Mouse (Mus musculus) heart, adult 2 months (tissue): ENCODE measurements at regions not wholly inside any gene's neighbourhood (a gene's known extent, or its start where the extent isn't known, plus 50 kb on each side); places are given as distances from the start of the nearest gene placed in this dataset.

ENCODE experiments used
- DNase-seq, 2 experiments: peaks; one replicate each; pipeline ENCODE4 v3.0.0; 2021
- H3K27ac ChIP-seq: fragments of 200-600 bp; 2 replicates; pipeline ENCODE4 v1.8.1; 2022
- H3K27me3 ChIP-seq: fragments of 200-500 bp; 2 replicates; pipeline ENCODE4 v1.6.1; 2012; ENCODE audit warnings: mild to moderate bottlenecking, low read length, inconsistent platforms, mixed read lengths; ENCODE audit not compliant: control insufficient read depth, insufficient read depth
- H3K36me3 ChIP-seq: fragments of 200-500 bp; 2 replicates; pipeline ENCODE4 v1.6.1; 2012; ENCODE audit warnings: low read length, inconsistent platforms; ENCODE audit not compliant: control insufficient read depth, insufficient read depth
- H3K4me1 ChIP-seq: fragments of 200-500 bp; 2 replicates; pipeline ENCODE4 v1.6.1; 2011; ENCODE audit warnings: low read length; ENCODE audit not compliant: control insufficient read depth, insufficient read depth
- H3K4me3 ChIP-seq: fragments of 200-600 bp; 2 replicates; pipeline ENCODE4 v1.8.1; 2022
- H3K79me2 ChIP-seq: fragments of 200-500 bp; replicated peaks from 2 replicates; pipeline ENCODE4 v1.6.1; 2012; ENCODE audit warnings: mild to moderate bottlenecking, inconsistent platforms, low read length, moderate library complexity, mixed read lengths; ENCODE audit not compliant: control insufficient read depth, insufficient read depth
- H3K9ac ChIP-seq: fragments of 200-500 bp; 2 replicates; pipeline ENCODE4 v1.6.1; 2012; ENCODE audit warnings: low read depth, mild to moderate bottlenecking, control low read depth, inconsistent platforms, low read length, mixed read lengths
- CTCF ChIP-seq: fragments of 200-600 bp; IDR thresholded peaks from 2 replicates; pipeline ENCODE4 v1.8.1; 2022; ENCODE audit warnings: antibody characterized with exemption, mild to moderate bottlenecking, moderate library complexity
- EP300 ChIP-seq: fragments of 200-500 bp; IDR thresholded peaks from 2 replicates; pipeline ENCODE4 v1.6.1; 2011; ENCODE audit warnings: low read depth, low read length, control low read depth; ENCODE audit not compliant: insufficient read depth
- POLR2A ChIP-seq: fragments of 200-500 bp; IDR thresholded peaks from 2 replicates; pipeline ENCODE4 v1.6.1; 2011; ENCODE audit warnings: mild to moderate bottlenecking, low read depth, low read length, control low read depth; ENCODE audit not compliant: insufficient read depth
- WGBS: fragments of 180-500 bp; shearing (Covaris S2); methylation state at CpG from one replicate; pipeline ENCODE4 v1.1.7; 2018; 5-methylcytosine and 5-hydroxymethylcytosine counted together
- intact Hi-C: fragments of 180-260 bp; cut with DNase I; formaldehyde crosslinking; loops from one replicate; pipeline ENCODE4 v1.15.1; 2025

DNA sequence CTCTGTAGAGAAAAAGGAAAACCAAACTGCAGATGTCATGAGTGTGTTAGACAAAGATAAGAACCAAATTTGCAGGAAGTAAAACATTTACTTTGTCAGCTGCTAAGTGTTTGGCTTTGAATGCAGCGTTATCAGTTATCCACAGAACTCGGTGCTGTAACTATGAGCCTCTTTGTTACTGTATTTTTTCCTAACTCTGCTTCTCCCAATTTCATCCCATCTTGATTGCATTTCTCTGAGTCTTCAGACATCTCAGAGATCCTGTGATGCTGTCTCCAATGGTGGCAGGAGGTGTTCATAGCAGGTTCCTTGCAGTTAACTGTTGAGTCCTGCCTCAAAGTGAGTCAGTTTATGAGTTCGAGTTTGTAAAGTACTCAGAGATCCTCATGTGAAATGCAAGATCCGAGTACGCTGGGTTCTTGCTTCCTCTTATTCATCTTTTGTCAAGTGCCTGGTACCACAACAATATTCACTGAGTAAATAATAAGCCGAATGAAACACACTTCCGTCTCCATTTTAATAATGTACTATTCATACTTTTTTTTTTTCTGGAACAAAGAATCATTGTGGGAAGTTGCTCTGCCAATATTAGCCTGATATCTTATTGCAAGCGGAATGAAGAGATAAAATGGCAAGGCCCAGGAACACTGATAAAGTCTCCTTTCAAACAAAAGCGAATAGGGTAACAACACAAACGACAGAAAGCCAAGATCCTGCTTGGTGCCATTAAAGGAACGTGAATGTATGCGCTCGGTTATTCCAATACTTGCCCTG is 221.4 kb downstream of the Enc1 start:
- 30% methylated on average over 13 of the region's 13 CpGs for WGBS
- no peak overlapping the region; the same call in 1 of the 2 replicates for H3K27ac ChIP-seq

DNA sequence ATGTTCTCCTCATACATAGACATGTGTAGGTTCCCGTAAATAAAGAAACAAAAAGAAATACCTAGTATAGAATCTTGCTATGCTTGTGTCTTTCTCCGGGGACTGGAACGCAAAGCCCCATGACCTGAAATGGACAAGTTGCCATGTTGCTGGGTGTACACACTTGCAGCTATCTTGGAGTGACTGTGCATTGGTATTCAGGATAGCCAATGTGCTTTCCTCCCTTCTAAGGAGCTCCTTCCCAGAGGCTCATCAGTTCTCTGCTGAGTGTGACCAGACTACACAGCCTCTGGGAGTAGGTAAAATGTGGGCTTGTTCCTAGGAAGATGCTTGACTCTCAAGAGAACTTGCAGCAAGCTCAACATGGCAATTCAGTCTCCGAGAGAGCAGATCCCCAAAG is 220.3 kb downstream of the Enc1 start:
- Histone ChIP-seq H3K27ac (no peak overlapping the region), H3K9ac (no peak overlapping the region), H3K79me2 (no peaks in the 10 kb centered on the region), H3K27me3 (no peaks in the 10 kb centered on the region), H3K4me1 (peaks cover 2% of the 10 kb centered on the region), H3K36me3 (no peaks in the 10 kb centered on the region; the same call in 1 of the 2 replicates), H3K4me3 (no peak overlapping the region)
- no peak for TF ChIP-seq EP300
- no peak for TF ChIP-seq POLR2A
- TF ChIP-seq CTCF, result no peak
- intact Hi-C loops, result no loop called here
- DNase-seq, result no peak
- 98% methylated on average over 4 of the region's 4 CpGs for WGBS

More for the DNA sequence above, 221.4 kb downstream of the Enc1 start:
- intact Hi-C loops, result no loop called here
- H3K79me2 ChIP-seq, result no peaks in the 10 kb centered on the region
- no peak overlapping the region for H3K9ac ChIP-seq
- H3K4me3 ChIP-seq, result no peak overlapping the region
- H3K36me3 ChIP-seq, result no peaks in the 10 kb centered on the region; the same call in 1 of the 2 replicates
- TF ChIP-seq CTCF (no peak), EP300 (no peak), POLR2A (no peak)
- DNase-seq, result no peak
- peaks cover 2% of the 10 kb centered on the region for H3K4me1 ChIP-seq
- H3K27me3 ChIP-seq, result no peaks in the 10 kb centered on the region

DNA sequence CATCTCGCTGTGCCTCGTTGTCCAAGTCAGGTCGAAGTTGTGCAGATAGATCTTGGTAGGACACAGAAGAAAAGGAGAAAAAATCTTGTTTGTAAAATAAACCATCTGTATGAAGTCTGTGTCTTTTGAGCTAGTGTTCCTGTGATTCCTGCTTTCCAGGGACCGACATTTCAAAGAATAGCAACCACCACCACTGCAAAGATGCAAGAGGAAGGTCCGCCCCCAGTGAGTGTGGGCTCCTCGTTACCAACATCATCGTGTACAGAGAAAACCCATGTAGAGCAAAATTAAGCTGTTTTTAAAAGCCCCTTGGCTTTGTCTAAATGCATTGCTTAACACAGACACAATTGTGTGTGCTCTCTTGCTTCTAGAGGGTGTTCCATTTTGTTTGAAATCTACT is 218.2 kb downstream of the Enc1 start:
- H3K9ac ChIP-seq, result no peak overlapping the region
- TF ChIP-seq CTCF (no peak), POLR2A (no peak), EP300 (no peak)
- H3K4me1 ChIP-seq, result peaks cover 2% of the 10 kb centered on the region
- H3K27me3 ChIP-seq, result no peaks in the 10 kb centered on the region
- no peak overlapping the region for H3K4me3 ChIP-seq
- no peaks in the 10 kb centered on the region for H3K79me2 ChIP-seq
- no peaks in the 10 kb centered on the region; the same call in 1 of the 2 replicates for H3K36me3 ChIP-seq
- intact Hi-C loops, result no loop called here
- H3K27ac ChIP-seq, result no peak overlapping the region
- no peak for DNase-seq
- 94% methylated on average over 7 of the region's 7 CpGs for WGBS

DNA sequence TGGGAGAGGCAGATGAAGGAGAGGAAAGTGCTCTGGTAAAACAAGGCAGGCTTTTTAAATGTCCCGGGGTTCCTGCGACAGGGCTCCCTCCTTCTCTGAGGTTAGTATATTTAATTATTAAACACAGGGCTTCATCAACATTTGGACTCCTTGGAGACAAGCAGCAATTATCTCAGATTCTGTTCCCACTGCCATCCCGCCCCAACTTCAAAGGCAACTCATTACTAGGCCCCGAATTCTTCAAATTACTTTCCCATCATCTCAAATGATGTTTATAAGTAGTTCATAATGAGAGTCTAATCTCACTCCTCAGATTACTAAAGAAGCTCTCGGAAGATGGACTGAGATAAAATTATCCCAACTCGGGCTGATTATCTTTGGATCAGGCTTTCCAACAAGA is 215.1 kb downstream of the Enc1 start:
- TF ChIP-seq POLR2A, result no peak
- TF ChIP-seq CTCF, result no peak
- no peak for TF ChIP-seq EP300
- DNase-seq, result no peak
- H3K79me2 ChIP-seq, result no peaks in the 10 kb centered on the region
- no peaks in the 10 kb centered on the region for H3K4me1 ChIP-seq
- no peaks in the 10 kb centered on the region for H3K27me3 ChIP-seq
- no peak overlapping the region for H3K4me3 ChIP-seq
- H3K9ac ChIP-seq, result no peak overlapping the region
- no peaks in the 10 kb centered on the region for H3K36me3 ChIP-seq
- no peak overlapping the region for H3K27ac ChIP-seq
- intact Hi-C loops, result no loop called here
- WGBS, result 77% methylated on average over 6 of the region's 6 CpGs

DNA sequence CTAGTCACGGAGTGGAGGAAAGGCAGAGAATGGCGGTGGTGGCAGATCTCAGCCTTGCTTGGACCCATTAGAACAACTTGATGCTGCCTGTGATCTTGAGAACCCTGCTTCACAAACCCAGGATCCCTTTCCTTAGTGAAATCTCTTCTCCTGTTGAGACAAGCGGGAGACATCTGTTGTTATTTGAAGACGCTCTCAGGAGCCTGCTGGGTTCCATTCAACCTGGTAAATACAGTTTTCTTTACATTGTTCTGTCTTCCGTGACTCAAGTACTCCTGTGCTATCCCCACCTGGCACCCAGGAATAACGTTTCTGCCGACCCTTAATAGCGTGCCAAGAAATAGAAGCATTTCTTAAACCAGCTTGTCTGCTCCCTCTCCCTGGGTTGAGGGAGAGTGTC is 213.8 kb downstream of the Enc1 start:
- Histone ChIP-seq H3K79me2 (no peaks in the 10 kb centered on the region), H3K4me3 (no peak overlapping the region), H3K9ac (no peak overlapping the region), H3K4me1 (no peaks in the 10 kb centered on the region), H3K27me3 (no peaks in the 10 kb centered on the region), H3K27ac (no peak overlapping the region), H3K36me3 (no peaks in the 10 kb centered on the region)
- 91% methylated on average over 8 of the region's 8 CpGs for WGBS
- intact Hi-C loops, result no loop called here
- TF ChIP-seq CTCF, result no peak
- TF ChIP-seq EP300, result no peak
- TF ChIP-seq POLR2A, result no peak
- no peak for DNase-seq

DNA sequence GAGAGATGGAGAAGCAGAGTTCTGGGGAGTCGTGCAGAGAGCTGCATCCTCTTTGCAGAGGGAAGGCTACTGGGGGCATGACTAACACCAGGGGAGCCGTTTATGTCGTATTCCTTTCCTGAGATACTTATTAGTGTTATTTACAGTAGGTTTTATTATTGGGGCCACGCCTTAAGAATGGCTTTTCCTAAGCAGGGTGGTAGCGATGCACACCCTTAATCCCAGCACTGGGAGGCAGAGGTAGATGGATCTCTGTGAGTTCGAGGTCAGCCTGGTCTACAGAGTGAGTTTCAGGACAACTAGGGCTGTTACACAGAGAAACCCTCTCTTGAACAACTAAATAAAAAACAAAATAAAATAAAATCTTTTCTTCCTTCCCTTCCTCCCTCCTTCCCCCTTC is 212.6 kb downstream of the Enc1 start:
- Histone ChIP-seq H3K4me3 (no peak overlapping the region), H3K27me3 (no peaks in the 10 kb centered on the region), H3K4me1 (no peaks in the 10 kb centered on the region), H3K27ac (no peak overlapping the region), H3K9ac (no peak overlapping the region), H3K79me2 (no peaks in the 10 kb centered on the region), H3K36me3 (no peaks in the 10 kb centered on the region)
- 71% methylated on average over 6 of the region's 6 CpGs for WGBS
- intact Hi-C loops, result no loop called here
- DNase-seq, result no peak
- no peak for TF ChIP-seq CTCF
- no peak for TF ChIP-seq EP300
- no peak for TF ChIP-seq POLR2A
